Mouse (Mus musculus) limb, embryonic 13.5 days (tissue): ENCODE measurements around the gene Myadml2. TPM values are rescaled to one million over a fixed set of nuclear protein-coding genes. Genes with fewer than 3 reads are reported as not detected.
"Not testable (repeated sequence)": the region's sequence is repeated elsewhere in the genome, so short reads cannot be mapped to it uniquely, and the experiment has no call there.

ENCODE experiments used
- ATAC-seq: fragments of 200-750 bp; cut with Nextera tagmentation; 2 replicates; pipeline ENCODE4 v1.8.0; 2017; ENCODE audit warnings: low read depth, moderate number of reproducible peaks, moderate TSS enrichment; ENCODE audit not compliant: low FRiP score
- H3K27ac ChIP-seq: fragments of 300-500 bp; sonication (generic); 2 replicates; pipeline ENCODE4 v1.5.1; 2015; ENCODE audit warnings: inconsistent platforms, mild to moderate bottlenecking, moderate library complexity
- H3K27me3 ChIP-seq: fragments of 300-500 bp; sonication (generic); 2 replicates; pipeline ENCODE4 v1.6.1; 2015; ENCODE audit warnings: mild to moderate bottlenecking, inconsistent platforms
- H3K36me3 ChIP-seq: fragments of 300-500 bp; sonication (generic); 2 replicates; pipeline ENCODE4 v1.6.1; 2015; ENCODE audit warnings: inconsistent platforms, mild to moderate bottlenecking, moderate library complexity
- H3K4me1 ChIP-seq: fragments of 300-500 bp; sonication (generic); 2 replicates; pipeline ENCODE4 v1.6.1; 2015; ENCODE audit warnings: inconsistent platforms
- H3K4me2 ChIP-seq: fragments of 300-500 bp; sonication (generic); replicated peaks from 2 replicates; pipeline ENCODE4 v1.6.1; 2015; ENCODE audit warnings: inconsistent platforms, mild to moderate bottlenecking, moderate library complexity
- H3K4me3 ChIP-seq: fragments of 300-500 bp; sonication (generic); 2 replicates; pipeline ENCODE4 v1.5.1; 2015; ENCODE audit warnings: moderate library complexity, mild to moderate bottlenecking, inconsistent platforms
- H3K9ac ChIP-seq: fragments of 300-500 bp; sonication (generic); 2 replicates; pipeline ENCODE4 v1.6.1; 2015; ENCODE audit warnings: mild to moderate bottlenecking, inconsistent platforms
- H3K9me3 ChIP-seq: fragments of 300-500 bp; sonication (generic); 2 replicates; pipeline ENCODE4 v1.6.1; 2016; ENCODE audit warnings: inconsistent platforms
- WGBS: fragments of 180-500 bp; shearing (Covaris S2); methylation state at CpG from one replicate; pipeline ENCODE4 v1.1.7; 2015; 5-methylcytosine and 5-hydroxymethylcytosine counted together
- polyA plus RNA-seq: library from polyadenylated mRNA; unstranded; fragments of >200 nt; fragmentation: Nextera tagmentation; extraction: Ambion mirVana; gene quantifications from 2 replicates; pipeline ENCODE4 v1.2.1, GENCODE M21; 2015

The Myadml2 gene
- polyA plus RNA-seq, 1 experiment from 2014 or later = 0.36 TPM

DNA sequence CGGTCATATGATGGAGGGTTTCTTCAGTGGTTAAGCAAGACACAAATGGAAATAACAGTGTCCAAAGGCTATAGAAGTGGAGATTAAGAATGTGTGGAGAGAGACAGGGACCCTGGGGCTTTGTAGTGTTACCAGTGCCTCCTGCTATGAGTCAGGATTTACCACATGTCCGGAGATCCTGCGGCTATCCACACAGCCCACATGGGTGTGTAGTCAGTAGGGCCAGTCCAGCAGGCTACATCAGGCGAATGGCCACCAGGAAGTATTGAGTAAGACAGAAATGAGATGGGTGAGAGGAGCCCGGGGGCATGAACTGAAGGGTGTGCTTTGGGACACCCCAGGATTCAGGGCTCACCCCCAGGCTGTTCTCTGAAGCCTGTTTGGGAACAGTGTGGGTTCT is 34.7 kb upstream of the Myadml2 start:
- 86% methylated on average over 5 of the region's 5 CpGs for WGBS
- no peaks in the 10 kb centered on the region for H3K9me3 ChIP-seq
- no peak for ATAC-seq
- H3K4me1 ChIP-seq = no peaks in the 10 kb centered on the region
- H3K4me3 ChIP-seq = no peak overlapping the region
- H3K36me3 ChIP-seq = peaks cover 91% of the 10 kb centered on the region
- no peak overlapping the region for H3K9ac ChIP-seq
- H3K27ac ChIP-seq = no peak overlapping the region
- no peak overlapping the region for H3K4me2 ChIP-seq
- no peaks in the 10 kb centered on the region for H3K27me3 ChIP-seq

DNA sequence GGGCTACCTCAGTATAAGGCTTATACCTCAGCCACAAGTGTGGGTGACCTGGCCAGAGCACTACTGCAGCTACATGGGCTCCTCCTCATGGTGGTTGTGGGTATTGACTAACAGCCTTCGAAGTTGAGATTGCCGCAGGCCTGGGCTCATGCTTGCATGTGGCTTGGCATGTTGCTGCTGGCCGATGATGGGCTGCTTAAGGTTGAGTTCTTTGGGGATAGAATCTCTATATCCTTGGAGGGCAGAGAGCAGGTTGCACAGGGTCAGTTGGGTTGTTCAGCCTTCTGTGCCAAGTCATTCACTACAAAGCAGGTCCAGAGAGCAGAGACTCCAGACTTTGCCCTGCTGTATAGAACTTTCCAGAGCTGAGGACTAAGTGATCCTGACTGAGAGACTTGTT is 32.0 kb upstream of the Myadml2 start:
- 0 out of 2 replicates have a peak, but pooled peaks cover 6% of the 10 kb centered on the region for H3K4me1 ChIP-seq
- H3K9me3 ChIP-seq = no peaks in the 10 kb centered on the region
- no peak for ATAC-seq
- no peak overlapping the region for H3K4me3 ChIP-seq
- H3K36me3 ChIP-seq = peaks cover 86% of the 10 kb centered on the region
- H3K27ac ChIP-seq = no peak overlapping the region
- no peaks in the 10 kb centered on the region for H3K27me3 ChIP-seq
- H3K4me2 ChIP-seq = no peak overlapping the region
- no peak overlapping the region for H3K9ac ChIP-seq
- WGBS = 71% methylated on average over 3 of the region's 3 CpGs

DNA sequence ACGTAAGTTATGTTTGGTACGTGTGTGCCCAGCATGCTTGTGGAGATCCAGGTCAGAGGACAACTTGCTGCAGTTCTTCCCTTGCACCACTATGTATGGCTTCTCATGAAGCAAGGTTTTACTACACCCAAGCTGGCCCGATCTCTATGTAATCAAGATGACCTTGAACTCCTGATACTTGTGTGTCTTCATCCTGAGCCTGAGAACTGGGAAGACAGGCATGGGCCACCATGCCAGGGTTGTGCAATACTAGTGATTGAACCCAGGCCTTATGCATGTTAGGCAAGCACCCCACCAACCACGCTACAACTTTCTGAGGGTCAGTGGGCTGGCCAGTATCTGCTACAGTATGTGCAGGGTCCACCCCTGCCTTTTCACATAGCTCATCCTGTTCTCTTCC is 29.0 kb upstream of the Myadml2 start:
- H3K4me1 ChIP-seq = peaks cover 16% of the 10 kb centered on the region
- H3K27ac ChIP-seq = no peak overlapping the region
- ATAC-seq = no peak
- H3K9me3 ChIP-seq = no peaks in the 10 kb centered on the region
- WGBS = 91% methylated on average over 4 of the region's 4 CpGs
- H3K27me3 ChIP-seq = no peaks in the 10 kb centered on the region
- H3K4me2 ChIP-seq = no peak overlapping the region
- peaks cover 61% of the 10 kb centered on the region for H3K36me3 ChIP-seq
- H3K9ac ChIP-seq = no peak overlapping the region
- no peak overlapping the region for H3K4me3 ChIP-seq

DNA sequence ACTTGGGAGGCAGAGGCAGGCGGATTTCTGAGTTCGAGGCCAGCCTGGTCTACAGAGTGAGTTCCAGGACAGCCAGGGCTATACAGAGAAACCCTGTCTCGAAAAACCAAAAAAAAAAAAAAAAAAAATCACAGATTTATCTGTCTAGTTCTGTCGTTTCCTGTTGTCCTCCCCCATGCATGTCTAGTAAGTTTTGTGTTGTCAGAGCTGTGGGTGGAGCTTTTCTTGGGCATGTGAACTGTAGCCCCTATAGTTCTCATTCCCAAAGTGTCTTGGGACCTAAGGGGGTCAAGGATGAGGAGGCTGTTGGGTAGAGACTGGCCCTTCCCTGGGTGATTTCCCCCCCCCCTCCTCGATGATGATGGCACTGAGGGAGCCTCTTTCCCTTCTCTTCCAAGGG is 27.9 kb upstream of the Myadml2 start:
- H3K4me2 ChIP-seq, H3K9me3 ChIP-seq, ATAC-seq, H3K9ac ChIP-seq, H3K27me3 ChIP-seq, H3K4me3 ChIP-seq, H3K27ac ChIP-seq: not testable (repeated sequence)
- H3K4me1 ChIP-seq = peaks cover 16% of the 10 kb centered on the region
- 90% methylated on average over 4 of the region's 5 CpGs for WGBS
- peaks cover 52% of the 10 kb centered on the region for H3K36me3 ChIP-seq

DNA sequence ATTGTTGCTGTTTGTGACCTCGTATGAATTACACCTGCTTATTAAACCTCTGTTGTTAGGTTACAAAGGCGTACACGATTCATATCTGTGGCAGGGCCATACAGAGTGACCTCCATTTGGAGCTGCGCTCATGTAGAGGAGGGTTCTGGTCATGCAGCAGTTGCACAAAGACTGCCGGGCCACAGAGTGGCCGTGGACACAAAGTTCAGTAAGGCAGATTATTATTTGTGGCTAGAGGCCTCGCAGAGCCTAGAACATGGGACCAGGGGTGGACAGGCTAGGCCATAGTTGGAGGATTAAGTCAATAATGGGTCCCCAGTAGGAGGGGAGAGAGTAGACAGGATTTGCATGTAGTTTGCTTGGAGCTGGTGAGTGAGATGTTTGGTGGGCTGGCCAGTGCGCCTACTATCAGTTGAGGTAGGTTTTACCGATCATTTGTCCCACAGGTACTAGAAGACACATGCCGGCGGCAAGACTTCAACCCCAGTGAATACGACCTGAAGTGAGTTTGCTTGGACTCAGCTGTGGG is 25.7 kb upstream of the Myadml2 start:
- H3K36me3 ChIP-seq = peaks cover 30% of the 10 kb centered on the region
- no peaks in the 10 kb centered on the region for H3K9me3 ChIP-seq
- WGBS = 40% methylated on average over 12 of the region's 12 CpGs
- H3K27ac ChIP-seq = peak overlapping the region; percentile 79
- peak overlapping the region; percentile 76 for H3K9ac ChIP-seq
- peak overlapping the region; percentile 89 for H3K4me2 ChIP-seq
- peaks cover 16% of the 10 kb centered on the region for H3K4me1 ChIP-seq
- H3K27me3 ChIP-seq = no peaks in the 10 kb centered on the region
- ATAC-seq = peak; percentile 9
- peak overlapping the region; percentile 72 for H3K4me3 ChIP-seq

DNA sequence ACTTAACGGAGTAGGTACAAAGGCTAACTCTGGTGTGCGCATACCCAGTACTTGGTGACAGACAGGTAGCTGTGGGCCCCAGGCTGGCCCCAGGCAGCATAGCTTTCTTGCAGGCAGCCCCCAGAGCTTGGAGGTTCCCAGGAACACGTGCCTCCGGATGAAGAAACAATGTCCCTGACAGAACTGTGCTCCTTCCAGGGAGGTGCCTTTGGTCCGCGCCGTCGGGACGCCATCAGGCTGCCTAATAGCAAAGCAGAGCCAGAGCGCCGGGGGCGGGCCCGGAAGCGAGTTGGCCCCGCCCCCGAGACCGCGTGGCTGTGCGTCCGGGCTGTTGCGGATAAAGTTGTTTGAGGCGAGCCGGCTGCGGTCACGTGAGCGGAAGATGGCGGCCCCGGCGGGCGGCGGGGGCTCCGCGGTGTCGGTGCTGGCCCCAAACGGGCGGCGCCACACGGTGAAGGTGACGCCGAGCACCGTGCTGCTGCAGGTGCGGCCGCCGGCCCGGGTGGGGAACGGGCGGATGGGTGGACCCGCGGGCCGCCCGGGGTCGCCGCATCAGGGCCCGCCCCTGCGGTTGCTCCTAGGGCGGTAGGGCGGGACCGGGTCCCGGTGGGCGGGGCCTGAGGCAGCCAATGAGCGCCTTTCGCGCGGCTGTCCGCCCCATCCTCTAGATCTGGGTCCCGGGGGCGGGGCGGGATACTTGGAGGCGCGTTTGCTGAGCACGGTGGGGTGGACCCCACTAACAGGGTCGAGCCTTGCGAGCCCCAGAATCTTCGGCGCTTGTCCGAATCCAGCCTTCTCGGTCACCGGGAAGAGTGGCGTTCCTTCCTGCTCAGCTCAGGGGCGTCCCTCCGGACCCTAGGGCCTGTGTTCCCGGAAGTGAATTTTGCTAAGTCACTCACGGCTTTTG is 25.0 kb upstream of the Myadml2 start, which contains the start of gene Aspscr1:
Gene Aspscr1 (plus strand): TSS at position 287 of the 907 bp plus-strand sequence.
- H3K9ac ChIP-seq = peak within 1 kb of the TSS; percentile 76
- H3K4me1 ChIP-seq = peaks cover 16% of the 10 kb centered on the region
- H3K36me3 ChIP-seq = peaks cover 23% of the 10 kb centered on the region
- 1% methylated on average over 83 of the region's 83 CpGs for WGBS
- peak within 1 kb of the TSS; percentile 72 for H3K4me3 ChIP-seq
- peak within 1 kb of the TSS; percentile 89 for H3K4me2 ChIP-seq
- peak; percentile 97 for ATAC-seq
- peak within 1 kb of the TSS; percentile 79 for H3K27ac ChIP-seq
- H3K27me3 ChIP-seq = no peaks in the 10 kb centered on the region
- no peaks in the 10 kb centered on the region for H3K9me3 ChIP-seq

DNA sequence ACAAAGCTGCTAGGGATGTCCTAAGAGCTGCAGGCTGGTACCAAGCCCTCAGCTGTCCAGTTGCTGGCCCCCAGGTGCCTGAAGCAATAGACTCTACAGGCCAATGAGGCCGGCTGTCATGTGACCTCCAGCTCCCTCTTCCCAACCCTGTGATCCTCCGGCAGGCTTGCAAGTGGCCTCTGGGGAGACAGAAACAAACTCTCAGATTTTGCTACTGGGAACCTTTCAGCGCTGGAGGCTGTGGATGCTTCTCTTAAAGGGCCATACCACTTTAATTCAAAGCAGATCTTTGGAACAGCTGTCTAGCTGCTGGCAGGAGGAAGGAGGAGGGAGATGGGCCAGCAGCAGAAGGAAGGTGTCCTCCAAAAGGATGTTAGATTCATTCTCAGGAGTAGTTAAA is 18.7 kb upstream of the Myadml2 start:
- Histone ChIP-seq H3K4me2 (no peak overlapping the region), H3K4me1 (peaks cover 14% of the 10 kb centered on the region), H3K27me3 (peaks cover 23% of the 10 kb centered on the region), H3K27ac (no peak overlapping the region), H3K36me3 (no peaks in the 10 kb centered on the region), H3K9ac (peak overlapping the region; percentile 31; the same call in 1 of the 2 replicates), H3K9me3 (no peaks in the 10 kb centered on the region), H3K4me3 (no peak overlapping the region)
- ATAC-seq = no peak
- WGBS = 1% methylated on average over 3 of the region's 3 CpGs

DNA sequence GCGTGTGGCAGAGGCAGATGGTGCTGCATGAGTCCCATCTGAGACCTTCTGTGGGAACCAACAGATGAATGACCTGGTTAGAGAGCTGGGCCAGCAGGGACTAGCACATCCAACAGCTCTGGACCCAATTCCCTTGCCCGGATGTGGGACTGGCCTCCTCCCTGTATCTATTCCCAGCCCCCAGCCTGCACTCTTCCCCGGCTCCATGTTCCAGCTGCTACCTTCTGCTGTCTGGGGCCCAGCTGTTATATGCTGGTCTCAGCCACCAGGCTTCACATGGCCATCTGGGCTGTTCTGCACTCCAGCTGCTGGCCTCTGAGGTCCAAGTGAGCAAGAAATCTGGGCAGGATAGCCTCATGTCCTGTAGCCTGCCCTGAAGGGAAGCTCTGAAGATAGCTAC is 17.4 kb upstream of the Myadml2 start:
- no peak for ATAC-seq
- H3K27me3 ChIP-seq = peaks cover 35% of the 10 kb centered on the region
- no peak overlapping the region for H3K9ac ChIP-seq
- peaks cover 24% of the 10 kb centered on the region for H3K4me1 ChIP-seq
- H3K4me3 ChIP-seq = no peak overlapping the region
- 48% methylated on average over 3 of the region's 3 CpGs for WGBS
- no peak overlapping the region for H3K27ac ChIP-seq
- no peaks in the 10 kb centered on the region for H3K36me3 ChIP-seq
- no peaks in the 10 kb centered on the region for H3K9me3 ChIP-seq
- H3K4me2 ChIP-seq = no peak overlapping the region

DNA sequence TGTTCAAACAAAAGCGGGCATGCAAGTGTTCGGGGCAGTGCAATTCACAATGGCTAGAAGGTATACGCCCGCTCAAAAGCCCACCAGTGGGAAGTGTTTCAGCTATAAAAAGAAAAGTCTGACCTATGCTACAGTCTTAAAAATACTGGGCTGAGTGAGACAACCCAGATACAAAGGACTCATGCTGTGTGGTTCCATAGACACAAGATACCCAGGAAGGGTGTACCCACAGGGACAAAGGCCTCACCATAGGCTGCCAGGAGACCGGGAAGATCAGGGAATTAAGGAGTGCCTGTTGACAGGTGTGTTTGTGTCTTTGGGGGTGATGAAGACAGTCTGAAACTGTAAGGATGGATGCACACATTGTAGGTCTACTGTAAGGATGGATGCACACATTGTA is 15.8 kb upstream of the Myadml2 start:
- H3K4me3 ChIP-seq = no peak overlapping the region
- ATAC-seq = no peak
- peaks cover 52% of the 10 kb centered on the region for H3K27me3 ChIP-seq
- WGBS = 88% methylated on average over 5 of the region's 5 CpGs
- H3K36me3 ChIP-seq = no peaks in the 10 kb centered on the region
- no peak overlapping the region for H3K4me2 ChIP-seq
- H3K9me3 ChIP-seq = no peaks in the 10 kb centered on the region
- H3K4me1 ChIP-seq = peaks cover 40% of the 10 kb centered on the region
- H3K27ac ChIP-seq = no peak overlapping the region
- no peak overlapping the region for H3K9ac ChIP-seq

DNA sequence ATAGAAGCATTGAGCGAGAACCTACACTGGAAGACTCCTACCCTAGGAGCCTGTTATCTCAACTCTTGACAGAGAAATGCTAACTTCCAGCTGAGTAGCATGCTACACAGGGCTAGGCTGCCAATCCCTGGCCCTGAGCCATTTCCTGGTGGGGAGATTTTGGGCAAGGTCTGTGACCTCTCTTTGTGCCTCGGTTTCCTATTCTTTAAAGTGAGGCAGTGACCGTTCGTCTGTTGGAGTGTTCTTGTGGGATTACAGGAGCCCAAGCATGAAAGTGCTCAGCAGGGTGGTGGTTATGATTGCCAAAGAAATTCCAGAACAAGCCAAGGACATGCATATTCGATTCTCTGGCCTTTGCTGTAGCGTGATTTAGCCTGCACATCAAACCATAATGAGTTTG is 14.8 kb upstream of the Myadml2 start:
- H3K4me2 ChIP-seq = no peak overlapping the region
- peaks cover 62% of the 10 kb centered on the region for H3K27me3 ChIP-seq
- H3K9ac ChIP-seq = no peak overlapping the region
- no peak for ATAC-seq
- H3K27ac ChIP-seq = no peak overlapping the region
- 79% methylated on average over 6 of the region's 6 CpGs for WGBS
- H3K4me1 ChIP-seq = peaks cover 42% of the 10 kb centered on the region
- no peaks in the 10 kb centered on the region for H3K36me3 ChIP-seq
- no peaks in the 10 kb centered on the region for H3K9me3 ChIP-seq
- H3K4me3 ChIP-seq = no peak overlapping the region

DNA sequence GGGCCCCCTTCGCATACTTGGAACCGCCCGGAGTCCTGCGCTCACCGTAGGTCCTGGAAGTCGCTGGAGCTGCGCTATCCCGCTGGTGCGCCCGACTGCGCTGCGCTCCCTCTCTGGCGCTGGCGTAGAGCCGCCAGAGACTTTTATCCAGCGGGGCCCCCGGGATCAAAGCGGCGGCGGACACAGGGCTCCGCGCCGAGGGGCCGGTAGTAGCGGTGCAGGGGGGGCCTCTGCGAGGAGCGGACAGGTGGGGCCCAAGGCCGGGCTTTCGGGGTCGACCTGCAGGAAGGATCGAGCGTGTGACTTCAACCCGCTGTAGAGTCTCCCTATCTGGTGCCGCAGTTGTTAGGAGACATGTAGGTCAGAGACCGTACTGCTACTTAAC is 13.1 kb upstream of the Myadml2 start, which contains the start of gene Notum:
Gene Notum (minus strand): TSS at position 100 of the 385 bp plus-strand sequence.
- 0 out of 2 replicates have a peak, but pooled peaks have one; percentile 14 for ATAC-seq
- H3K27ac ChIP-seq = no peak within 1 kb of the TSS

DNA sequence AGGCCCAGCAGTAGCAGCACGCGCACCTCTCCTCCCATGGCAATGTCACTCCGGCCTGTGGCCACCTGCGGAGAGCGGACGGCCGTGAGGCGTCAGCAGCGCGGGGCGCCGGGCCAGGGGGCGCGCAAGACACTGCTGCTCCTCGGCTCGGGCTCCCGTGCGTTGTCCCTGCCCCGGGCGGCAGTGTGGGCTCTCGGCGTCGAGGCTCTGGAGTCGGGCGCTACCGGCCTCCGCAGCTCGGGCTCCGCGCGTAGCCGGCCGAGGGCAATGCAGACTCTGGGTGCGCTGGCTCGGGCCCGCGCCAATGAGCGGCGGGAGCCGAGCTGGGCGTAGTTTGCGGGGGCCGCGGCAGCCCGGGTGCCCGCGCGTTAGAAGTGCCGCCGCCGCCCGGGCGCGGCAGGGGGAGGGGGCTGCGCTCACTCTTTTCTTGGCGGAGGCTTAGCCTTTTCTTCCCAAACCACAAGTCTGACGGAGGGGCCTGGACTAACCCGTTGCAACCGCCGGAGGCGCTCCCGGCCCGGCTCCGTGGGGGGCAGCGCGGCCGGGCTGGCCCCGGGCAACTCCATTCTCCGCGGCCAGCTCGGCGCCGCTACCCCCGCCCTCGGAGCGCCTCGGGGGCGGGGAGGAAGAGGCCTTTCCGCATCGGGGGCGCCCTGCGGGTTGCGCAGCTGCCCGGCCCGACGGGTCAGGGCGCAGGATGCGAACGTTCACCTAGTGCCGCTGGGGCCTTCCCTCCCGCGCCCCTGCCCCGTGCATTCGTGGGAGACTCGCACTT is 12.5 kb upstream of the Myadml2 start:
- H3K9me3 ChIP-seq = no peaks in the 10 kb centered on the region
- no peaks in the 10 kb centered on the region for H3K36me3 ChIP-seq
- H3K4me3 ChIP-seq = peak overlapping the region; percentile 51
- H3K9ac ChIP-seq = peak overlapping the region; percentile 57
- WGBS = under 1% methylated on average over 92 of the region's 95 CpGs
- H3K4me1 ChIP-seq = peaks cover 32% of the 10 kb centered on the region
- no peak overlapping the region for H3K27ac ChIP-seq
- peak overlapping the region; percentile 81 for H3K4me2 ChIP-seq
- H3K27me3 ChIP-seq = peaks cover 71% of the 10 kb centered on the region
- ATAC-seq = peak; percentile 57; the same call in 1 of the 2 replicates

More for the DNA sequence above, 13.1 kb upstream of the Myadml2 start, which contains the start of gene Notum:
- H3K4me2 ChIP-seq = peak within 1 kb of the TSS; percentile 81
- peak within 1 kb of the TSS; percentile 57 for H3K9ac ChIP-seq
- peaks cover 33% of the 10 kb centered on the region for H3K4me1 ChIP-seq
- H3K27me3 ChIP-seq = peaks cover 71% of the 10 kb centered on the region
- no peaks in the 10 kb centered on the region for H3K9me3 ChIP-seq
- no peaks in the 10 kb centered on the region for H3K36me3 ChIP-seq
- WGBS = under 1% methylated on average over 35 of the region's 35 CpGs
- peak within 1 kb of the TSS; percentile 51 for H3K4me3 ChIP-seq
